Mouse (Mus musculus) midbrain, postnatal 0 days (tissue): ENCODE measurements around the gene Stag1. TPM values are rescaled to one million over a fixed set of nuclear protein-coding genes. Genes with fewer than 3 reads are reported as not detected.

Experiments used
- ATAC-seq: fragments of 200-750 bp; cut with Nextera tagmentation; 2 replicates; pipeline ENCODE4 v1.8.0; 2017; ENCODE audit warnings: moderate number of reproducible peaks, mild to moderate bottlenecking, moderate TSS enrichment, moderate library complexity; ENCODE audit not compliant: low FRiP score
- DNase-seq: peaks from one replicate; pipeline ENCODE4 v3.0.0-alpha.2; 2015; ENCODE audit warnings: low spot score
- H3K27ac ChIP-seq: fragments of 300-500 bp; sonication (generic); 2 replicates; pipeline ENCODE4 v1.5.1; 2014; ENCODE audit warnings: low read depth, mild to moderate bottlenecking, low read length, mixed read lengths
- H3K27me3 ChIP-seq: fragments of 300-500 bp; sonication (generic); 2 replicates; pipeline ENCODE4 v1.6.1; 2014; ENCODE audit warnings: low read length, control low read depth, mixed read lengths; ENCODE audit not compliant: insufficient read depth
- H3K36me3 ChIP-seq: fragments of 300-500 bp; sonication (generic); 2 replicates; pipeline ENCODE4 v1.6.1; 2014; ENCODE audit warnings: low read length, control low read depth, mixed read lengths; ENCODE audit not compliant: insufficient read depth
- H3K4me1 ChIP-seq: fragments of 300-500 bp; sonication (generic); 2 replicates; pipeline ENCODE4 v1.6.1; 2014; ENCODE audit warnings: mild to moderate bottlenecking, control low read depth, antibody characterized with exemption, low read length, mixed read lengths; ENCODE audit not compliant: insufficient read depth
- H3K4me2 ChIP-seq: fragments of 300-500 bp; sonication (generic); 2 replicates; pipeline ENCODE4 v1.6.1; 2014; ENCODE audit warnings: low read depth, mild to moderate bottlenecking, low read length, mixed read lengths; ENCODE audit not compliant: poor library complexity, severe bottlenecking
- H3K4me3 ChIP-seq: fragments of 300-500 bp; sonication (generic); 2 replicates; pipeline ENCODE4 v1.5.1; 2014; ENCODE audit warnings: low read depth, mild to moderate bottlenecking, low read length, moderate library complexity
- H3K9ac ChIP-seq: fragments of 300-500 bp; sonication (generic); replicated peaks from 2 replicates; pipeline ENCODE4 v1.6.1; 2014; ENCODE audit warnings: mild to moderate bottlenecking, low read length, moderate library complexity, mixed read lengths; ENCODE audit not compliant: poor library complexity, severe bottlenecking
- H3K9me3 ChIP-seq: fragments of 300-500 bp; sonication (generic); 2 replicates; pipeline ENCODE4 v1.6.1; 2016; ENCODE audit warnings: low read length, control low read depth
- CTCF ChIP-seq: IDR thresholded peaks from 2 replicates; pipeline ENCODE4 v1.5.1; 2016; ENCODE audit warnings: antibody characterized with exemption, mild to moderate bottlenecking
- WGBS: fragments of 180-500 bp; shearing (Covaris S2); extraction: QIAGEN DNeasy Blood & Tissue Kit; methylation state at CpG from one replicate; pipeline ENCODE4 v1.1.7; 2014; 5-methylcytosine and 5-hydroxymethylcytosine counted together
- polyA plus RNA-seq: library from polyadenylated mRNA; unstranded; fragments of >200 nt; fragmentation: Nextera tagmentation; extraction: Ambion mirVana; gene quantifications from 2 replicates; pipeline ENCODE4 v1.2.1, GENCODE M21; 2015
- total RNA-seq: library from RNA; depleted of rRNA; stranded (reverse); fragments of >200 nt; gene quantifications from 2 replicates; pipeline ENCODE4 v1.2.3, GENCODE M21; 2014

Stag1 gene
- total and polyA plus RNA-seq, 2 experiments from 2014 or later, result 23.6 to 31.0 TPM

DNA sequence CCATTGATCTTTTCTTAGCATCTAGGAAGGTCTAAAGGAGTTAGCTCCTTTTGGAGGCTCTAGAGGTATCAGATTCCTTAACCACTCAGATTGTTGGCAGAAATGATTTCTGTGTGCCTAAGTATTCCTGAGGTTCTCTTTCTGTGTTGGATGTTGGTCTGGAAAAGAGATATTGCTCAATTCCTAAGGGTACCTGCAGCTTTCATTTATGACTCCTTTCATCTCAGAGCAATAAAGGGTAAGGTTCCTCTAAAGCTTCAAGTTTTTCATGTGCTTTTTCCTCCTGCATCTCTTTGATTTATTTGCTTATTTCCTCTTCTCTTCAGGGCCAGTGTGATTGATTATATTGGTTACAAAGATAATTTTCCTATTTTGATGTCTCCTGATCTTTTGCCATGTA is 84.7 kb downstream of the Stag1 start:
- TF ChIP-seq CTCF, result no peak

DNA sequence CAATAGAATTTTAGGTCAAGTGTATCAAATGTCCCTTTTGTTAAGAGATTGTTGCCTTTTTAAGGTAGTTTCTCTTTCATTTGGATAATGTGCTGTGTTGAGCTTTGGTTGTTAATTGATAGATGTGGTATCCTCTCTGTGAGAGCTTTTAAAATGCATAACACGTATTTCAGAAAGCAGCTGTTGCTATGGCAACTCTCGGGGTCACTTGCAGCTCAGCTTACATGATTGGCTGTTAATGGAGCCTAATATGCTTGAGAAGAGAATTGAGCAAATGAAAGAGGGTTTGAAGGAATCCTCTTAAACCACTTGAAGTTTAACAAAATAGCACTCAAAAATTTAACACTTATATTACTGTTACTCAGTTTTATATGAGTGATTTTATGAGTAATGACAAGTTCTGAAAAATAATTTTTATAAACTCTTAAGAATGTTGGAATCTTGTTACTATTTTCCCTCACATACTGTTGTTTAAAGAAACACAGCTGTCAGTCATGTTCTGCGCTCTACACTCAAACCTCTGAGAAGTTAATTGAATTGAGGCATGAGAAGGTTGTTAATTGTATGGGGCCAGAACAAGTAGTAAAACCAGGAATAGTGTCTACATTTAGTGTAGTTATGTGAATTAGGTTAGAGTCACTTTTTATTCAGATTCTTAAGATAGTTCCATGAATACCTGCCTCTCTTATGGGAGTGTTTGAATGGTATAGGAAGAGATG is 88.3 kb downstream of the Stag1 start:
- Histone ChIP-seq H3K4me2 (no peak overlapping the region), H3K27ac (peak overlapping the region; percentile 58; the same call in 1 of the 2 replicates), H3K36me3 (no peaks in the 10 kb centered on the region), H3K27me3 (no peaks in the 10 kb centered on the region), H3K9me3 (no peaks in the 10 kb centered on the region), H3K9ac (no peak overlapping the region), H3K4me1 (peaks cover 5% of the 10 kb centered on the region; the same call in 1 of the 2 replicates), H3K4me3 (no peak overlapping the region)
- peak; percentile 94 for DNase-seq
- WGBS, result 13% methylated on average over 3 of the region's 3 CpGs
- no peak for TF ChIP-seq CTCF
- ATAC-seq, result peak; percentile 74

More for the DNA sequence above, 84.7 kb downstream of the Stag1 start:
- H3K27me3 ChIP-seq, result no peaks in the 10 kb centered on the region
- DNase-seq (no peak), ATAC-seq (no peak)
- H3K9ac ChIP-seq, result no peak overlapping the region
- no peak overlapping the region for H3K4me2 ChIP-seq
- H3K4me1 ChIP-seq, result peaks cover 5% of the 10 kb centered on the region; the same call in 1 of the 2 replicates
- no peaks in the 10 kb centered on the region for H3K9me3 ChIP-seq
- H3K36me3 ChIP-seq, result no peaks in the 10 kb centered on the region
- no peak overlapping the region for H3K4me3 ChIP-seq
- no peak overlapping the region for H3K27ac ChIP-seq

DNA sequence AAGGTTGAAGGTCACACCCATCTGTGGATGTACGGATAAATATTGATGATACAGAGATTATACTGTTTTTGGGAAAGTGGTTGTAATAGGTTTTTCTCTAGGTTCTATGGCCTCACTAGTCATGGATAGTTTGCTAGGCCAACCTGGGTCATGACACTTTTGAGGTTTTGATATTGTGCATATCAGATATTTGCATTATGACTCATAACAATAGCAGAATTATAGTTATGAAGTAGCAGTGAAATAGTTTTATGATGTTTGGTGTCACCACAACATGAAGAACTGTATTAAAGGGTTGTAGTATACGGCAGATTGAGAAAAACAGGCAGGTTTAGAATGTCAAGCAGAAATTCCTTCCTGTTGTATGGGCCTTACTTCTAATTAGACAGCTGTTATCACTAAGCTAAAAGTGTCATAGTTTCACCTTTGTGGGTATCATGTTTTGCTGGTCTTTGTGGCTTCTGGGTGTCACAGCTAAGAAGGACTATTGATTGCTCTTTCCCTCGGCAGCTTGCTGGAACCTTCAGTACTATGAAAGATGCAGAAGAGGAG is 92.2 kb downstream of the Stag1 start:
- 91% methylated on average over 3 of the region's 3 CpGs for WGBS
- H3K36me3 ChIP-seq, result no peaks in the 10 kb centered on the region
- ATAC-seq, result no peak
- H3K9me3 ChIP-seq, result no peaks in the 10 kb centered on the region
- H3K4me1 ChIP-seq, result peaks cover 5% of the 10 kb centered on the region; the same call in 1 of the 2 replicates
- H3K4me3 ChIP-seq, result no peak overlapping the region
- no peak overlapping the region for H3K9ac ChIP-seq
- no peaks in the 10 kb centered on the region for H3K27me3 ChIP-seq
- H3K4me2 ChIP-seq, result no peak overlapping the region
- no peak for DNase-seq
- H3K27ac ChIP-seq, result no peak overlapping the region
- no peak for TF ChIP-seq CTCF

DNA sequence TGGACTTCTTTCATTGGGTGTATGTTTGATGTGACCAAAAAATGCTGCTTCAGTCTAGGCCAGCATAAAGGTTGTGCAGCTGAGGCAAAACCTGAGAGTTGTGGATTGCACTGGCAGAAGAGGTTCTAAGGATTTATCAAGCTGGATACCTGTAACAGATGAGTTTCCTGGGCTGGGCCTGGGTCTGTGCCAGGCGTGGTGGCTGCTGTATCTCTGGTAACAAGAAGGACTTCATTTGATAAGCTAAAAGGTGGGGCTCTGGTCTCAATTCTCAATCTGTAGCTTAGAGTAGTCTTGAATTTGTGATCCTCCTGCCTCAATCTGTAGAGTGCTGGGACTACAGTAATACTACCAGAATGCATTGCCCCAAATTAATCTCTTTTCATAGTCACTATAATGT is 94.6 kb downstream of the Stag1 start:
- H3K36me3 ChIP-seq, result no peaks in the 10 kb centered on the region
- H3K4me1 ChIP-seq, result no peaks in the 10 kb centered on the region
- 93% methylated on average over 1 of the region's 1 CpGs for whole genome bisulfite sequencing
- no peak for TF ChIP-seq CTCF
- no peak overlapping the region for H3K4me2 ChIP-seq
- no peak overlapping the region for H3K9ac ChIP-seq
- no peak for ATAC-seq
- no peak overlapping the region for H3K4me3 ChIP-seq
- no peaks in the 10 kb centered on the region for H3K27me3 ChIP-seq
- no peak overlapping the region for H3K27ac ChIP-seq
- H3K9me3 ChIP-seq, result no peaks in the 10 kb centered on the region
- no peak for DNase-seq

DNA sequence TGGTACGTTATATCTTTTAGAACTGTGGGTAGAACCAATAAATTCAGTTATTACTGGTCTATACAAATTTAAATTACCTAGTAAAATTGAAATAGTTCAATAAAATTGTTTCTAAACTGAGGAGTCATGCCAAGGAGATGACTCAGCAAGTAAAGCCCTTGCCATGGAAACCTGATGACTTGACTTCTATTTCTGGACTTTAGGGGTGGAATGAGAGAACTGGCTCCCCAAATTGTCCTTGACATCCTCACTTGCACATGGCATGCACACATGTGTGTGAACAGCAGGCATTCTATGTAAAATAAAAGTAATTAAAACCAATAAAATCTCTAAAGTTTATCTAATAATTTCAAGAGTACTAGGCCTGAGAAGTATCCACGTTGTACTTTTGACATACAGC is 98.9 kb downstream of the Stag1 start:
- Histone ChIP-seq H3K4me1 (no peaks in the 10 kb centered on the region), H3K9ac (no peak overlapping the region), H3K27me3 (no peaks in the 10 kb centered on the region), H3K4me3 (no peak overlapping the region), H3K9me3 (no peaks in the 10 kb centered on the region), H3K4me2 (no peak overlapping the region), H3K27ac (no peak overlapping the region), H3K36me3 (no peaks in the 10 kb centered on the region)
- no peak for DNase-seq
- 88% methylated on average over 2 of the region's 2 CpGs for WGBS
- ATAC-seq, result no peak
- no peak for TF ChIP-seq CTCF

DNA sequence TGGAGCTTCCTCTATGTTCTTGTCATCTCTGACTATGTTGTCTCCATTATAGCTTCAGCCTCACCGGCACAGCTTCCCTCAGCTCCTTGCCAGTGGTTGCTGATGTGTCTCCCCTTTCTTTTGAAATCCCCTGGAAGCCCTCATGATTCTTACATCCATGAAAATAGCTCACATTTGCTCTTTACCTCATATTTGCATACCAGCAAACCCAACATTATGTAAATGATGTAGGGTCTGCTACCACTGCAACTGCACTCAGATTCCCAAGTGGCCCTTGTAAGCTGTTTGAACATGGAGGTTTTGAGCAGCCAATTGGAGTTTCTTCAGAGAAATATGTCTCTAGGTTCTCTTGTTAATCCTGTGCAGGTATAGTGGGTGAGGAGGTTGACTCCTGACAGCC is 110.0 kb downstream of the Stag1 start:
- Histone ChIP-seq H3K9me3 (no peaks in the 10 kb centered on the region), H3K27ac (no peak overlapping the region), H3K27me3 (no peaks in the 10 kb centered on the region), H3K4me2 (no peak overlapping the region), H3K4me1 (no peaks in the 10 kb centered on the region), H3K36me3 (no peaks in the 10 kb centered on the region), H3K9ac (no peak overlapping the region), H3K4me3 (no peak overlapping the region)
- no peak for TF ChIP-seq CTCF
- ATAC-seq (no peak), DNase-seq (no peak)
- WGBS, result 55% methylated on average over 1 of the region's 1 CpGs
